Mouse (Mus musculus) testis, adult 2 months (tissue): ENCODE results near the gene Psen2.

ENCODE experiments used
- CTCF ChIP-seq: fragments of 200-500 bp; IDR thresholded peaks from 2 replicates; pipeline ENCODE4 v1.5.1; 2012; ENCODE audit warnings: low read depth, mild to moderate bottlenecking, inconsistent platforms, low read length, moderate library complexity; ENCODE audit not compliant: control insufficient read depth, insufficient read depth, insufficient replicate concordance
- POLR2A ChIP-seq: fragments of 200-500 bp; IDR thresholded peaks from 2 replicates; pipeline ENCODE4 v1.6.1; 2012; ENCODE audit warnings: low read depth, mild to moderate bottlenecking, inconsistent platforms, low read length, moderate library complexity; ENCODE audit not compliant: control insufficient read depth

DNA sequence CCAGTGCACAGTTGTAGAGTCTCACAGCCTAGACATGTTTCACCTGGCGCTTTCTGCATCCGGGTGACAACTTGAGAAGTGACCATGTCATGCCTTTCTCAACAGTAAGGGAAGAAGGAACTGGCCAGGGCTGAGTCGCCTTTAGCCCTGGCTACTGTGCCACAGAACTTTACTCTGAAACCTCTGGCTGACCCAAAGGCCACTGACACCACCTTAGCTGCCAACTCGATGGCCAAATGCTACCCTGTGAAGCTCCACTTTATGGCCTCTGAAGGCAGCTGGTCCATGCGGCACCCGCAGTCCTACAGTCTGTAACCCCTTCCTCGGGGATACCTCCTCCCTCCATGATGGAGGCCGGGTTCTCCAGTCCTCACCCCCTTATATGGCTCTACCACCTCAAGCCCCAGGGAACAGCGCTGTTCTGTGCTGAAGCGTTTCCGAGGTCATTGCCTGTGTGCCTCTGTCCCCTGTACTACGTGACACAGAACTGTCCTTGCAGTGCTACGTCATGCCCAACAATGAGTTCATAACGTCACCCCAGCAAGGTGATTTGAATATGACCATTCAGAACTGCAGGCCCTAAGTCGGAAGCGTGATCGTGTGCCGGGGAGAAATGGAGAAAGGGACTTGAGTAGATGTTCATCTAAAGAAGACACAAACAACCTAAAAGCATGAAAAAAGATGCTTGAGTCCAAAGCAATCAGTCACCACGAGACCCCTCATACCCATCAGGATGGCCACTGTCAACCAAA is 42.3 kb downstream of the Psen2 start:
- TF ChIP-seq CTCF, result no peak
- TF ChIP-seq POLR2A, result no peak
